Mouse (Mus musculus): ENCODE measurements around the gene Gm5148.

The Gm5148 gene

DNA sequence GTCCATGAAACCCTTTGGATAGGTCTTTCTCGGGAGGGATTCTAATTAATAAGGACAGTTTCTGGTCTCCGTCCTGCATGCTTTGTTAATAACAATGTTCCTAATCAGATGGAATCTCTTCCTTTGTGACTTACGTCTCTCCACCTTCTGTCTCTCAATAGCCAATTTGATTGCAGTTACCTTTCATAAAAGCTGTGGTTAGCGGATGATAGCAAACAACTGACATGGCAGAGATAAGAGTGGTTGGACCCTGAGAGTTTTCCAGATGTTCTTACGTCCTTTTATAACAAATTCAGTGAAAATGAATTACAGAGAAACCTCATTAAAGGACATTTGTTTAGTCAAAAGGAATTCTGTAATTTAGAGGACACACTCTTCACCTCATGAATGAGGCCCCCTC lies 37.5 kb upstream of the Gm5148 start:
- Histone ChIP-seq H3K4me1 (replicated peaks; ENCODE audit: low read depth, low read length) (peaks cover 46% of the 10 kb centered on the region), H3K4me3 (replicated peaks; ENCODE audit: low read length) (no peak overlapping the region), H3K36me3 (ENCODE audit: insufficient read depth, low read length) (no peaks in the 10 kb centered on the region), H3K27me3 (ENCODE audit: insufficient read depth, low read length) (peaks cover 23% of the 10 kb centered on the region), H3K9me3 (ENCODE audit: low read length) (peaks cover 12% of the 10 kb centered on the region)
- TF ChIP-seq NANOG (IDR thresholded peaks at IDR 0.05; ENCODE audit: borderline replicate concordance, low read length), result no peak
- no peak for TF ChIP-seq POU5F1 (IDR thresholded peaks at IDR 0.05; ENCODE audit: borderline replicate concordance, low read length)
- no peak for TF ChIP-seq CTCF (conservative IDR thresholded peaks at IDR 0.05; ENCODE audit: low read length)

DNA sequence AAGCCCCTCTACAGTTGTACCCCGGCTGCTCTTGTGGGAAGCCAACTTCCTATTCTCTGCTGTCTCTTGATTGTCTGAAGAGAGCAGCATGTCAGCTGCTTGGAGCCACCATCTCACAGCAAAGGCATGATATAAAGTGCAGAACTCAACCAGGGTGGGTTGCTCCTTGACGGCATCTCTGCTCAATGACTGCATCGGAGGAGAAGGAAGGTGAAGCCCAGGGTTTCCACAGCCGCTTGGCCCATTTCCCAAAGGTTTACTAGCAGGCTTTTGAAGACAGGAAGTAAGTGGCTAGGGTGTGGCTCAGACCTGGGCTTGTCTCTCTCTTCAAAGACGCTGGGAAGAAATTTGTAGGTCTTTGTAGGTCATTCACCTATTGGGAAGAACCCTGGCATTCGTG lies 36.6 kb upstream of the Gm5148 start:
- H3K27me3 ChIP-seq (ENCODE audit: insufficient read depth, low read length), result peaks cover 21% of the 10 kb centered on the region
- no peak for TF ChIP-seq NANOG (IDR thresholded peaks at IDR 0.05; ENCODE audit: borderline replicate concordance, low read length)
- no peak for TF ChIP-seq CTCF (conservative IDR thresholded peaks at IDR 0.05; ENCODE audit: low read length)
- TF ChIP-seq POU5F1 (IDR thresholded peaks at IDR 0.05; ENCODE audit: borderline replicate concordance, low read length), result no peak
- H3K36me3 ChIP-seq (ENCODE audit: insufficient read depth, low read length), result no peaks in the 10 kb centered on the region
- peaks cover 53% of the 10 kb centered on the region for H3K4me1 ChIP-seq (replicated peaks; ENCODE audit: low read depth, low read length)
- H3K4me3 ChIP-seq (replicated peaks; ENCODE audit: low read length), result no peak overlapping the region
- peaks cover 20% of the 10 kb centered on the region for H3K9me3 ChIP-seq (ENCODE audit: low read length)

DNA sequence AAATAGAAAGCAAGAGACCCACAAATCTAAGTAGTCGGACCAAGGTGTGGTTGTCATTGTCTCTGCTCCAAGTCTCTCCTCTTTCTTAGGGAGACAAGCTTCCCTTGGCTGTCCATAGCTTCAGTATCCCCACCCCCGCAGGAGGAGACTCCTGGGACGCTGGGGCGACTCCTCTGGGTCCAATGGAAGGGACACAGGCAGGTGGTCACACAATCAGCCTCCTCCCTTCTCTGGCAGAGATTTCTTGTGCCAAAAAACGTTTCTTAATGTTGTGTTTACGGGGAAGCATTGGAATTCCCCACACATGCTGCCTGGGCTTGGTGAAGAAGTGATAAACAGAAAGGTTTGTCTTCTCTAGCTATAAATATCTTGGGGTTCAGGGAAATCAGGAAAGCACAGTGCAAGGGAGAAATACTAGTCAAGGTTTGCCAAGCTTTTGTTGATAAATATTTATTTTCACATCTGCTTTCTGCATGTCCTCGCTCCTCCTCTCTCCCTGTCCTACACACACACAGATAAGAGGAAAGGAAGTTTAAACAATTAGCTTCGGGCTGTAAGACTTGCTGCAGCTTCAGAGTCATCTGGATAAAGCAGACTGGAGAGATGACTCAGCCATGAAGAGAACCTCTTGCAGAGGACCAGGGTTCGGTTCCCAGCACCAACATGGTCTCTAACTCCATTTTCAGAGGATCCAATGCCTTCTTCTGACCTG lies 34.5 kb upstream of the Gm5148 start:
- Histone ChIP-seq H3K4me3 (replicated peaks; ENCODE audit: low read length) (peak overlapping the region; percentile 7; the same call in 1 of the 2 replicates), H3K9me3 (ENCODE audit: low read length) (peaks cover 25% of the 10 kb centered on the region), H3K27me3 (ENCODE audit: insufficient read depth, low read length) (peaks cover 18% of the 10 kb centered on the region), H3K4me1 (replicated peaks; ENCODE audit: low read depth, low read length) (peaks cover 53% of the 10 kb centered on the region), H3K36me3 (ENCODE audit: insufficient read depth, low read length) (no peaks in the 10 kb centered on the region)
- TF ChIP-seq POU5F1 (IDR thresholded peaks at IDR 0.05; ENCODE audit: borderline replicate concordance, low read length) (no peak), CTCF (conservative IDR thresholded peaks at IDR 0.05; ENCODE audit: low read length) (no peak), NANOG (IDR thresholded peaks at IDR 0.05; ENCODE audit: borderline replicate concordance, low read length) (no peak)

DNA sequence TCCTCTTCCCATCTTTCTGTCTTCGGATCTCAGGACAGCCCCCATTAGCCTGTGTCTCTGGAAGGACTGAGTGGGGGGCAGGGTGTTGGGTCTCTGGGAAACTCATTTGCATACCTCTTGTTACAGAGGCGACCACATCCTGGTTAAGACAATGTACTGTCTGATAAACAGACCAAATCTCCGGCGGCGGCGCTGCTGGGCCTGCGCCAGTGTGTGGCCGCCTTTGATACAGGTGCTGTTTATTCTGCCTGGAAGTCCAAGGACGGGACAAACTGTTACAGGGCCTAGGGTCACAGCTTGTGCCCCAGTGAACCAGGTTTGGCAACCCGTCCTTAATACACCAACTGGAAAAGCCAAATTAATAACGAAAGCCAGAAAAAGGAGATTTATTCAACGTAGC lies 33.8 kb upstream of the Gm5148 start:
- TF ChIP-seq CTCF (conservative IDR thresholded peaks at IDR 0.05; ENCODE audit: low read length) (no peak), POU5F1 (IDR thresholded peaks at IDR 0.05; ENCODE audit: borderline replicate concordance, low read length) (no peak)
- H3K4me1 ChIP-seq (replicated peaks; ENCODE audit: low read depth, low read length), result peaks cover 53% of the 10 kb centered on the region
- peak overlapping the region; percentile 7; the same call in 1 of the 2 replicates for H3K4me3 ChIP-seq (replicated peaks; ENCODE audit: low read length)
- H3K36me3 ChIP-seq (ENCODE audit: insufficient read depth, low read length), result no peaks in the 10 kb centered on the region
- peaks cover 25% of the 10 kb centered on the region for H3K9me3 ChIP-seq (ENCODE audit: low read length)
- H3K27me3 ChIP-seq (ENCODE audit: insufficient read depth, low read length), result peaks cover 15% of the 10 kb centered on the region

DNA sequence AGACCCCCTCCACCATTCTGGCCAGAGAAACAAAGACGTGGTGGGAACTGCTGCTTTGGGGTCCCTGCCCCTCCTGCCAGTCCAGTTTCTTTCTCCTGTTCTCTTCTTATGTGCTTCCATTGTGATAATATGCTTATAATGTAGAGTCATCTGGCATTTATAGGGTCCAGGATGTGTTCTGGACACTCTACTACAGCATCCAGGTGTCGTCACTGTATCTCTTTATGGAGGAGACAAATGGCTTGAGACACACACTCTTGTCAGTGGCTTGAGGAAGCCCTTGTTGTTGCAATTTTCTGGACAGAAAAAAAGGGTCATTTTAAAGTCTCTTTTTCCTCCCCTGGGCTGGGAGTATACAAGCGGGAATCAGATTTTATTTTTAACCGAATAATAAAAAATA lies 33.3 kb upstream of the Gm5148 start:
- Histone ChIP-seq H3K9me3 (ENCODE audit: low read length) (peaks cover 25% of the 10 kb centered on the region), H3K4me1 (replicated peaks; ENCODE audit: low read depth, low read length) (peaks cover 53% of the 10 kb centered on the region), H3K36me3 (ENCODE audit: insufficient read depth, low read length) (no peaks in the 10 kb centered on the region), H3K4me3 (replicated peaks; ENCODE audit: low read length) (no peak overlapping the region), H3K27me3 (ENCODE audit: insufficient read depth, low read length) (peaks cover 15% of the 10 kb centered on the region)
- TF ChIP-seq CTCF (conservative IDR thresholded peaks at IDR 0.05; ENCODE audit: low read length) (no peak), POU5F1 (IDR thresholded peaks at IDR 0.05; ENCODE audit: borderline replicate concordance, low read length) (no peak), NANOG (IDR thresholded peaks at IDR 0.05; ENCODE audit: borderline replicate concordance, low read length) (no peak)

DNA sequence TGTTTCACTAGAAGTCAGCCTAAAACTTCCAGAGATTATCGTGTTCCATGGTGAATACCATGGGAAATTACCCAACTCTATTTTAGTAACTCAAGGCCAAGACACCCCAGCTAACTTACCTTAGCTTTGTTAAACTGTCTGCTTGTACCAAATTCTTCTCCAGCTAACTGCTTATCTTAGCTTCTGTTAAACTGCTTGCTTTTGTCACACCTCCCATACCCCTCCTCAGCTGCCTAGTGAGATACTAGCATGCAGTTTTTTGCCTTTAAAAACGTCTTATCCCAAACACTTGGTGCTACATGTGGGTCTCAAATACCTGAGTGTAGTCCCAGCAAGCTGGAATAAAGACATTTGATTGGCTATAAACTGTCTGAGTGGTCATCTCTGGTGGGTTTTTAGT lies 31.7 kb upstream of the Gm5148 start:
- TF ChIP-seq NANOG (IDR thresholded peaks at IDR 0.05; ENCODE audit: borderline replicate concordance, low read length), result no peak
- no peak for TF ChIP-seq CTCF (conservative IDR thresholded peaks at IDR 0.05; ENCODE audit: low read length)
- peaks cover 25% of the 10 kb centered on the region for H3K9me3 ChIP-seq (ENCODE audit: low read length)
- H3K4me3 ChIP-seq (replicated peaks; ENCODE audit: low read length), result no peak overlapping the region

DNA sequence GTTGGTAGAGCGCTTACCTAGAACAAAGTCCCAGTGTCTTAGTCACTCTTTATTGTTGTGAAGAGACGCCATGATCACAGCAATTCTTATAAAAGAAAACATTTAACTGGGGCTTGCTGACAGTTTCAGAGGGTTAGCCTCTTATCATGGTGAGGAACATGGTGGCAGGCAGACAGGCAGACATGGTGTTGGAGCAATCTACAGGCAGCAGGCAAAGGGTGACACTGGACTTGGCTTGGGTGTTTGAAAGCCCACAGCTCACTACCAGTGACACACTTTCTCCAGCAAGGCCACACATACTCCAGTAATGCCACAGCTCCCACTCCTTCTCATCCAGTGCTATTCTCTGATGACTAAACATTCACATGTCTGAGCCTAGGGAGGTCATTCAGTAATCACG lies 30.3 kb upstream of the Gm5148 start:
- H3K36me3 ChIP-seq (ENCODE audit: insufficient read depth, low read length), result no peaks in the 10 kb centered on the region

More for the DNA sequence above, 31.7 kb upstream of the Gm5148 start:
- peaks cover 15% of the 10 kb centered on the region for H3K27me3 ChIP-seq (ENCODE audit: insufficient read depth, low read length)
- H3K36me3 ChIP-seq (ENCODE audit: insufficient read depth, low read length), result no peaks in the 10 kb centered on the region
- peaks cover 44% of the 10 kb centered on the region for H3K4me1 ChIP-seq (replicated peaks; ENCODE audit: low read depth, low read length)

DNA sequence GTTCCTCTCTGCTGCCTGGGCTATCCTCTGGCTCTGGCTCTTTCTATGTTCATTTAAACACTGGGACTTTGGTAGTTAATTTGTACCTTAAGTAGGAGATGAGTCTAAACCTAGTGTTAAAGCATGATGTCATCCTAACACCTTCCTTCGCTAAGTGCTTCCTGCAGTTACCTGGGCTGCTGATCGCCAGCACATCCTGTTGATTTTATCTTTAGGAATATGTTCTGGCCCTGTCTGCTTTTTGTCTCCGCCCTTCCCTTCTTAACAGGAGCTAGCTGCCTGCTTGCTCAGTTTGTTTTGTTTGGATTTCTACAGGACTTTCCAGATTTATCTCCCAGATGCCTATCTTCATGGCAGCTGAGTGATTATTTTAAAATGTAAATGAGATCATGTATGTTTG lies 28.9 kb upstream of the Gm5148 start:
- Histone ChIP-seq H3K4me3 (replicated peaks; ENCODE audit: low read length) (no peak overlapping the region), H3K36me3 (ENCODE audit: insufficient read depth, low read length) (no peaks in the 10 kb centered on the region), H3K27me3 (ENCODE audit: insufficient read depth, low read length) (0 out of 2 replicates have a peak, but pooled peaks cover 2% of the 10 kb centered on the region), H3K4me1 (replicated peaks; ENCODE audit: low read depth, low read length) (peaks cover 18% of the 10 kb centered on the region), H3K9me3 (ENCODE audit: low read length) (peaks cover 16% of the 10 kb centered on the region; the same call in 1 of the 2 replicates)
- TF ChIP-seq NANOG (IDR thresholded peaks at IDR 0.05; ENCODE audit: borderline replicate concordance, low read length), result no peak
- TF ChIP-seq CTCF (conservative IDR thresholded peaks at IDR 0.05; ENCODE audit: low read length), result no peak
- TF ChIP-seq POU5F1 (IDR thresholded peaks at IDR 0.05; ENCODE audit: borderline replicate concordance, low read length), result no peak

More for the DNA sequence above, 30.3 kb upstream of the Gm5148 start:
- Histone ChIP-seq H3K4me3 (replicated peaks; ENCODE audit: low read length) (no peak overlapping the region), H3K27me3 (ENCODE audit: insufficient read depth, low read length) (peaks cover 9% of the 10 kb centered on the region), H3K4me1 (replicated peaks; ENCODE audit: low read depth, low read length) (peaks cover 31% of the 10 kb centered on the region), H3K9me3 (ENCODE audit: low read length) (peaks cover 16% of the 10 kb centered on the region; the same call in 1 of the 2 replicates)
- no peak for TF ChIP-seq POU5F1 (IDR thresholded peaks at IDR 0.05; ENCODE audit: borderline replicate concordance, low read length)
- TF ChIP-seq NANOG (IDR thresholded peaks at IDR 0.05; ENCODE audit: borderline replicate concordance, low read length), result no peak
- TF ChIP-seq CTCF (conservative IDR thresholded peaks at IDR 0.05; ENCODE audit: low read length), result no peak

All from E14TG2a.4 (cell line).